Mouse (Mus musculus) olfactory bulb, adult 2 months (tissue): ENCODE measurements at regions not wholly inside any gene's neighbourhood (a gene's known extent, or its start where the extent isn't known, plus 50 kb on each side); places are given as distances from the start of the nearest gene placed in this dataset.

ENCODE experiments used
- CTCF ChIP-seq: fragments of 200-500 bp; IDR thresholded peaks from 2 replicates; pipeline ENCODE4 v1.5.1; 2012; ENCODE audit warnings: low read depth, mild to moderate bottlenecking, low read length, moderate library complexity; ENCODE audit not compliant: insufficient read depth
- POLR2A ChIP-seq: fragments of 200-500 bp; IDR thresholded peaks from 2 replicates; pipeline ENCODE4 v1.6.1; 2012; ENCODE audit warnings: mild to moderate bottlenecking, low read depth, low read length, moderate library complexity; ENCODE audit not compliant: insufficient read depth

DNA sequence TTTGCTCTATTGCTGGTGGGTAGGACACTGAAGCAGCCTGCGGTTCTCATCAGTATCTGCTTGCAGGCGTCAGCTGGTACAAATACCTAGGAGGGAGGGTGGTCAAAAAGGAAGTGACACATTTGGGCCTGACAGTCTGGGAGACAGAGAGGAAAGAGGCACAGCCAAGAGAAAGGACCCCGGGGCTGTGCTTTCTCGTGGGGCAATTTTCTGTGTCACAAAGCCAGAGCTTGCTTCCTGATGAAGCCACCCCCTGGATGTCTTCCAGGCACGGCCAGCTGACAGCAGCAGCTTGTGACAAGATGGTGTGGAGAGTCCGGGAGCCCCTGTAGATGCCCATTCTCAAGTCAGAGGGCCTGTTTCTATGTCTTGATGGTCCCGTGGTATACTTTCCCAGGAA lies 1181.8 kb upstream of the A1bg start:
- TF ChIP-seq POLR2A, result no peak
- TF ChIP-seq CTCF, result no peak
